7 mouse cellular contexts compared by ENCODE assay signal in genomic region chr8:126920845-126921244, GRCm38 (mm10). TPM values are rescaled to one million over a fixed set of nuclear protein-coding genes. Genes with fewer than 3 reads are reported as not detected.
DNase-seq lines count a peak whose midpoint lies in the region; ATAC-seq and TF ChIP-seq lines count a peak whose summit lies in the region.

No protein-coding gene starts in this region.

- peak overlapping the region; percentile 16; the same call in 1 of the 2 replicates for H3K27ac ChIP-seq in left cerebral cortex, adult 2 months

- DNase-seq in gastrocnemius, postnatal 10 days, result peak; percentile 66
- peak; percentile 84 for DNase-seq in induced T-regulatory cell, adult 2 months (ENCODE audit: low read depth)
- peak; percentile 75 for DNase-seq in left cerebral cortex, adult 2 months (ENCODE audit: extremely low spot score in 1 of 2, low spot score in 2 of 2)
- DNase-seq in right cerebral cortex, postnatal 25 days, result peak; percentile 83

- H3K4me3 ChIP-seq in left cerebral cortex, adult 2 months, result no peak overlapping the region

- TF ChIP-seq CTCF in left cerebral cortex, adult 2 months (IDR thresholded peaks at IDR 0.05), result peak; percentile 98

- peak; percentile 98 for ATAC-seq in activated CD4-positive, CD25-positive, alpha-beta regulatory T cell, adult 4 months
- ATAC-seq in common myeloid progenitor, adult 5-6 weeks (replicated peaks; ENCODE audit: low read depth, poor library complexity, severe bottlenecking), result peak; percentile 93
- peak; percentile 99 for ATAC-seq in megakaryocyte, adult 5-6 weeks (ENCODE audit: poor library complexity, severe bottlenecking)

- intact Hi-C loops in left cerebral cortex, adult 2 months (cut with DNase I), result loop anchor here (1.0 to 5.0 kb wide), 4 partner anchors 256 to 439 kb away; no protein-coding TSS in a partner anchor

RNA-seq across cellular contexts. Expression of gene Tomm20, which starts 24.8 kb away (rescaled TPM):
- 100 to 1,000 TPM in 1 of 2 experiments, 10 to 100 TPM in 1; 59.0 to 102 TPM for polyA plus RNA-seq in activated CD4-positive, CD25-positive, alpha-beta regulatory T cell, adult 4 months (2017; shearing (Covaris generic))
- total RNA-seq in common myeloid progenitor, adult 5-6 weeks (2017), result 126 and 160 TPM in 2 replicates
- 100 to 1,000 TPM; 114 to 122 TPM for total RNA-seq in gastrocnemius, postnatal 10 days (2021)
- total RNA-seq in left cerebral cortex, adult 2 months (2021), result 100 to 1,000 TPM; 181 to 182 TPM
- 47.7 and 70.1 TPM in 2 replicates for total RNA-seq in megakaryocyte, adult 5-6 weeks (2015)
- 69.9 and 71.9 TPM in 2 replicates for total RNA-seq in megakaryocyte, adult 5-6 weeks (2017)

RNA-seq across cellular contexts. Expression of gene Rbm34, which starts 50.0 kb away (rescaled TPM):
- polyA plus RNA-seq in activated CD4-positive, CD25-positive, alpha-beta regulatory T cell, adult 4 months (2017; shearing (Covaris generic)), result 10 to 100 TPM; 16.6 to 19.5 TPM
- 40.5 and 44.6 TPM in 2 replicates for total RNA-seq in common myeloid progenitor, adult 5-6 weeks (2017)
- 1 to 10 TPM; 6.6 to 9.0 TPM for total RNA-seq in gastrocnemius, postnatal 10 days (2021)
- 10 to 100 TPM; 13.9 to 14.8 TPM for total RNA-seq in left cerebral cortex, adult 2 months (2021)
- 22.9 and 32.9 TPM in 2 replicates for total RNA-seq in megakaryocyte, adult 5-6 weeks (2015)
- total RNA-seq in megakaryocyte, adult 5-6 weeks (2017), result 28.2 and 35.2 TPM in 2 replicates
